Mouse (Mus musculus): ENCODE results near the gene Nos1.

Gene Nos1

DNA sequence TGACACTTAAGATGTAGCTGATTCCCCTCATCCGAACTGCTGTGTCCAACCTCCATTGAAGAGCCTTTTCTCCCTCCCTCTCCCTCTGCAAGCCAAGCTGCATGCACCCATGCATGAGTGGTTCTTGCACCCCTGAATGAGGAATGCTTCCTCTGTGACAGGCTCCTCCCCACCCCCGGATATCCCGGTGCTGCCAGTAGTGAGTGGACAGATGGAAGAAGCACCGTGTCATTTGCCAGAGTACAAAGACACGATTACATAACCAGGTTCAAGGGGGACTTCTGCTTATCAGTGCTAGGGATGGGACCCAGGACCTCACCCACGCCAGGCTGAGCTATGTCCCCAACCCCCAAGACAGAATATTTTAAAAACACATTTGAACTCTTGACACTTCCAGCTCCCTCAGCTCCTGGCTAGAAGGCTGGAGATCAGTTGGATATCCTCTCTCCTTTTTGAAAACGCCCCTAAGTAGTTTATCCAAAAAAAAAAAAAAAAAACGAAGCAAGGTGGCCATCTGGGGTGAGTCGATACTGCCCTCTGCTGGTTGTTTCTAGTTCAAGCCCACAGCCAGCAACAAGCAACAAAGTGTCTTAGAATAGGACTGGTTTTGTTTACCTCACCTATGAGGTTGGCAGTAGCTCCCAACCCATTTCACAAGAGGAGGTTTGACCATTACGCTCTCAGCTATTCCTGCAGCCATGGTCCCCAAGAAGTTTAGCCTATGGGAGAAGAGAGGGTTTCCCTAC lies 175.0 kb downstream of the Nos1 start:
- peak in 1 of 2 experiments; percentile 63 for DNase-seq (ENCODE audit: low spot score in 2 of 2)

DNA sequence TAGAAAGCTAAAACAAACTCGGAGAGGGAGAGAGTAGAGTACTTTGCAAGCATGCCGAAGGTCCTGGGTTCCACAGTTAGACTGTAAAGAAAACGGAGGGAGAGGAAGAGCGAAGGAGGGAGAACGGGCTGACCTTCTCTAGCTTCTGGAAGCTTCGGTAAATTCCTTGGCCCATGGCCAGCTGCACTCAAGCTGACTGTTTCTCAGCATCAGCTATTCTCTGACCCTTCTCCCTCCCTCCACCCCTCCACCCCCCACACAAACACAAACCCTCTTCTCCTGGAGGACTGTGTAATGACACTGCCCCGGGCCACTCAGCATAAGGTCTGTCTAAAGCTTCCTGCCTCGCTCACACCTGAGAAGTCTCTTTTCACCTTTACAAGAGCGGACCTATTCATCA lies 183.9 kb downstream of the Nos1 start:
- DNase-seq (ENCODE audit: low spot score in 2 of 2), result no peak

DNA sequence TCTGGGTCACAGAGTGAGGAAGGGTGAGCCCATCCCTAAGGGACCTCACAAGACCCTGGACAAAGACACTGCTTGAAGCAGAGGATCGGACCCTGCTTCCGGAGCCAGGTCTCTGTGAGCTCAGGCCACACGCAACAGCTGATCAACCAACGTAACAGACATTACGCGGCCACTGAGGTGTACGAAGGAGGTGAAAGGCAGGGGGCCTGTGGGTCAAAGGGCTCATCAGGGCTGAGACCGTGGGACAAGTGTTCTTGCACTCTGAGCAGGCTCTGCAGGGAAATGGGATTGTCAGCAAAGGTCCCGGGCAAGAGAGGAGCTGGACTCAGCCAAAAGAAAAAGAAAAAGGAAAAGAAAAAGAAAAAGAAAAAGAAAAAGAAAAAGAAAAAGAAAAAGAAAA lies 186.1 kb downstream of the Nos1 start:
- DNase-seq (ENCODE audit: low spot score in 2 of 2), result no peak

DNA sequence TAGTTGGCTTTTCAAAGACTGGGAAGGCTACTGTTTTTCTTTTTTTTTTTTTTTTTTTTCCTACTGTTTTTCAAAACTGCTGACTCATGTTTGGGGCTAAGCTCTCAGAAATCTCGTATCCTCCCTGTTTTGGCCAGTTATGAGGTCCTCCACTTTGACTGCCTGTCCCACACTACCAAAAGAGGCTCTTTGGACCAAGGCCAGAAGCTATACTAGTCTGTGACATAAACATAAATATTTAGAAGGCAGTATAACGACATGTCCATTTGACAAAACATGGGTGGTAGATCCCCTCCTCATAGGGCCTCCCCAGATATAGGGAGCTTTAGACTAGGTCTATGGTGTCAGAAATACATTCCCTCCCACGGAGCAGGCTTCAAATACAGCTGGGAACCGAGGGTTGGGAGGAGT lies 186.8 kb downstream of the Nos1 start:
- no peak for DNase-seq (ENCODE audit: low spot score in 2 of 2)

DNA sequence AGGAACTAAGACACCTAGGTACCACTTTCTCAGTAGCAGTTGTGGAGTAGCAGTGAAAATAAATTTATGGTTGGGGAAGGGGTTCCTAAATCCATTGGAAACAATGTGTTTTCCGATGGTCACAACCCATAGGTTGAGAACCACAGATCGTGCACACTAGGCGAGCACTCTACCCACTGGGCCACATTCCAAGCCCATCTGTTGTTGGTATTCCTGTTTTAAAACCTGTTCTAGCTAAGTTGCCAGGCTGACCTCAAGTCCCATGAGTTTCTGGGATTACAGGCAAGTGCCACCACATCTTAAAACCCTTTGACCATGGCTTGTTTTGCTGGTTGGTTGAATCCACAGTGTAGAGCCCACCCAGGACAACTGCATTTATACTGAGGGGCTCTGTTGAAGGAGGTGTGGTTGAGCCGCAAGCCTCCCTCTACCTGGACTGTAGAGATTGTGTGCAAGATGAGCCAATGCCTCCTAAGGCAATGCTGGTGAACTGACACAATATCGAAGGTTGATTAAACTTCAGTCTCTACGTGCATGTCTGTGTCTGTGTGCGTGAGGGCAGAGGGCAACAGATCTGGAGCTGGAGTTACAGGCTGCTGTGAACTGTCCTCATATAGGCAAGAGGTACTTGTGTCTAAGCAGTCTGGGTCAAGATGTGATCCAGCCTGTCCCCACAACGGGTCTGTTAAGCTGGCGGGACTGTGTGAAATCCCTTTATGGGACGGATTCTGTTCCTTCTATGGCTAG lies 189.0 kb downstream of the Nos1 start:
- no peak for DNase-seq (ENCODE audit: low spot score in 2 of 2)

DNA sequence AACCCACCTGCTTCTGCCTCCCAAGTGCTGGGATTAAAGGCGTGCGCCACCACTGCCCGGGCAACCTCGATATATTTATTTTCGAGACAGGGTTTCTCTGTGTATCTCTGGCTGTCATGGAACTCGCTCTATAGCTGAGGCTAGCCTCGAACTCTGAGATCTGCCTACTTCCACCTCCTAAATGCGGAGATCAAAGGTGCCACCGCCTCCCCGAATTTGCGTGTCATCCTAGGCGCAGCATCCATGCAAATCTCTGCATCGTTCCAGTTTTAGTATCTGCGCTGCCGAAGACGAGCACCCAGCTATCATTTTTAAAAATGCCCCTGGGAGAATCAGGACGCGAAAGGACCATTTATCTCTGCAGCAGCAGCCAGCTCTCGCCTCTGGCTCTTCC lies 195.4 kb downstream of the Nos1 start:
- DNase-seq (ENCODE audit: low spot score in 2 of 2), result no peak

DNA sequence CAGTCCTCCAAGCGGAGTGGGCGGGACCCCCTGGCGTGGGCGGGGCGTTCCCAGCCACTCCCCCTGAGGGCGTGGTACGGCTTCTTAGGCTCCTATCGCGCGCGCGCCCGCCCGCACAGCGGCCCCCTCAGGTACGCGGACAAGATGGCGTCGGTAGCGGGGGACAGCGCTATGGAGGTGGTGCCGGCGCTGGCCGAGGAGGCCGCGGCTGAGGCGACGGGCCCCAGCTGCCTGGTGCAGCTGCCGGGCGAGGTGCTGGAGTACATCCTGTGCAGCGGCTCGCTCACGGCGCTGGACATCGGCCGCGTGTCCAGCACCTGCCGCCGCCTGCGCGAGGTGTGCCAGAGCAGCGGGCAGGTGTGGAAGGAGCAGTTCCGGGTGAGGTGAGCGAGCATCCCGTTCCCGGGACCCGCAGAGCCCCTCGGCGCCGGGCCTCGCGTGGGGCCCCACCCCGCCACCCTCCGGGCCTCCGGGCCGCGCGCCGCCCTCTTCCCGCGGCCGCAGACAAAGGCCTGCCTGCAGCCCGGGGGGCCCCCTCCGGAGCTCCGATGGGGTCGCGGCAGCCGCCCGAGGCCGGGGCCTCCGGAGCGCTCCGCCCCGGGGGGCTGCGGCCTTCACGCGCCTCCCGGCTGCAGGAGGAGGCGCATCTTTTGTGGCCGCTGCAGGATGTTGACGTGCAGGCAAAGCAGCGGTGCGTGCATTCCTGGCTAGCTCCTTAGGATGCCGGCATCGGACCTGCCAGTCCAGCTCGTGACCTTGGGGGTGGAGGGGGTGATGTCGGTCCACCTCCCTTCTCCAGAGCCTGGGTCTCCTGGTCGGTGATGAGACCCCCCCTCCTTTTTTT lies 196.0 kb downstream of the Nos1 start, which contains the start of gene Fbxo21:
Fbxo21 (plus strand) TSS at position 74 of the 844 bp plus-strand sequence.
- DNase-seq (ENCODE audit: low spot score in 2 of 2), result peak; percentile 89 to 92

DNA sequence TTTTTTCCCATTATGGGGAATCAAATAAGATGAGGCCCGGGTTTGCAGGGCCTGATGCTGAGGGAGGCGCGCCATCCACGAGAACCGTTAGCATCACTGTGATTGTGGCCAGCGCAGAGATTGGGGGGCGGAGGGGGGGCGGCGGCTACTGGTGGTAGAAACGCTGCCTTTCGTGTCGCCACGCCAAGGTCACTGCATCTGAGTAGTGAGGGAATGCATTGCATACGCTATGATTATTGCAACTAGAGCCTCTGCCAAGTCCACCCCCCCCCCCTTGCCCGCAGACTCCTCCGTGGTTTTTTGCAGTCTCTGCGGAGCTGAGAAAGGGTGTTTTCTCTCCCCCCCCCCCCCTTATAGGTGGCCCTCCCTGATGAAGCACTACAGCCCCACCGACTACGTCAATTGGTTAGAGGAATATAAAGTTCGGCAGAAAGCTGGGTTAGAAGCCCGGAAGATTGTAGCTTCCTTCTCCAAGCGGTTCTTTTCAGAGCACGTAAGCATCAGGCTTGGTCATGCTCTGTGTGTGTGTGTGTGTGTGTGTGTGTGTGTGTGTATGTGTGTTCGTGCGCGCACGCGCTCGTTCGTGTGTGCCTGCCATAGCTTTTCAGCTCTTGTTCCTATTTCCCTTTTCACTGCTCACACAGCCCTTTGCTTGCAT lies 196.8 kb downstream of the Nos1 start:
- peak in 1 of 2 experiments; percentile 15 for DNase-seq (ENCODE audit: low spot score in 2 of 2)

DNA sequence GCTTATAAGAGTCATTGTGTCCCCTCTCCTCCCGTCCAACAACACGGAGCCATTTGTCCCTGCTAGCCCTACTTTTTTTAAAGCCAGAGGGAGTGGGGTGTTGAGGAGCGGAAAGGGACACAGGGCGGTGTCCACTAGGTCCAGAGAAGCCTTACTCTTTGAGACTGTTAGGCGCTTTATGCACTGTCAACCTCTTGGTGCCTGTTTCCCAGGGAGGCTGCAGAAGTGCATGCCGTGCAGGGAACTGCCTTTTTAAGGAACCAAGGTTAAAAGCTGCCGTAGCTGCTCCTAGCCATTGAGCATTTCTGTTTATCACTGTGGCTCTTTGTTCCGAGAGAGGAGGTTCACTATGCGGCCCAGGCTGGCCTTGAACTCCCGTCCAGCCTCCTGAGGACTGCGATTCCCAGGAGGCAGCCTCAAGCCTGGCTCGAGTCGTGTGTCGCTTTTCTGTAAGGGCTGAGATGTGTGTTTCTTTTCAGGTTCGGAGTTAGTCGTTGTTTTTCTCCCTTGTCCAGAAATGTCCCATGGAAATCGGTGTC lies 197.4 kb downstream of the Nos1 start:
- no peak for DNase-seq (ENCODE audit: low spot score in 2 of 2)

DNA sequence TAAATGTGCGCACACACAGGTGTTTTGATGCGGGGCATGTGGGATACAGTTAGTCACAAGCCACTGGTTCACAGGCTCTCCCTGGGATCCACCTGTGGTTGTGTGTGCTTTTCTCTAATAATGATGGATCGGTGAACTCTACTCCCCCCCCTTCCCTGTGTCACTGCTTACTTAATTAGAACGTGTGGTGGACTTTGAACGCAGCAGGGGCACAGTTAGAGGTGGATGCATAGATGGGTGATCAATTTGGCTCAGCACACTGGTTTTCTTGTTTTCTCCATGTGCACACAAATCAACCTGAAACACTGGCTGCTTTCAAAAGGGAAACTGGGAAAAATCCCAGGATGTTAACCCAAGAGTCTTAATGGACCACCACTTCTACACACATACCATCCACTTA lies 198.2 kb downstream of the Nos1 start:
- no peak for DNase-seq (ENCODE audit: low spot score in 2 of 2)

DNA sequence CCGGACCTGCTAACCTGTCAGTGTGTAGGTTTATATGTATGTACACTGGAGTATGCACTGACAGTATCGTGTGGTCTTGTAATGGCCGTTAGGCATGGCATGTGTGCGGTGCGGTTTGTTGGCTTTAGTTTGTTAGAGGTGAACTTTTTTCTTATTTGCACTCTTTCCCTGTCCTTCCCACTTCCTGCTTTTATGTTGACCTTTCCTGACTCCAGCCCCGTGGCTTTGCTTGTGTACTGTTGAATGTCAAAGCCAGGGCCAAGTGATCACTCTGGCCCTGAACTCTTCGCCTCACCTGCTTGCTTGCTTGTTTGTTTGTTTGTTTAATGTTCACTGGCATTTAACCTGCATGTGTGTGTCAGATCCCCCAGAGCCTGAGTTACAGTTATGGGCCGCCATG lies 200.1 kb downstream of the Nos1 start:
- no peak for DNase-seq (ENCODE audit: low spot score in 2 of 2)

DNA sequence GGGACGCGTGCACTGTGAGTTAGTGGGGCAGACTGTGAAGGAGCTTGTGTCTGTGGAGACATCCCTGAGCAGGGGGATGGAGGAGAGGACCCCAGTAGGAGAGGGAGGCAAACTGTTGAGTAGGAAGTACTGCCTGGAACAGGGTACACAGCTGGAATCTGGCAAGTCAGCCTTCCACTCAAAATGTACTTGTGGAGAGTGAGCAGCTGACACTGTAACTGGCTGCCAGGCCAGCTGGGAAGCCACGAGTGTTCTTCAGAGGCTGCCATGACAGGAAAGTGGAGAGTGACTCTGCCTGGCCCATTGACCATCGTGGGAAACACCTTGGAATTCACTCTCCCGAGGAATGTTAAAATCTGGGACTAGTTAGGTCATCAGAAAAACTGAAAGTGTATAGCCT lies 201.1 kb downstream of the Nos1 start:
- no peak for DNase-seq (ENCODE audit: low spot score in 2 of 2)

DNA sequence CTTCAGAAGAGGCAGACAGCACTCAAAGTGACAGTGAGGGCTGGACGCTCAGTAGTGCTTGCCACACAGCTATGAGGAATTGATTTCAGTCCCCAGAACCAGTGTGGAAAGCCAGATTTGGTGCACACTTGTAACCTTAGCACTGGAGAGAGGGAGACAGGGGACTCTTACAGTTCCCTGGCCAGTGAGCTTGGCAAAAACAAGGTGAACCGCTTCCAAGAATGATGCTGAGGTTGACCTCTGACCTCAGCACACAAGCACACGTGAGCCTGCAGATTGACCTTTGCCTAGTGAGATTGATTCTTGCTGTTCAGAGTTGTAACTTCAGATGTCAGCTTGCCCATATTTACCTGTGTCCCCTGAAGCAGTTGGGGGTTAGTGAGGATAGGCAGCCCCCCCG lies 205.5 kb downstream of the Nos1 start:
- DNase-seq (ENCODE audit: low spot score in 2 of 2), result no peak

DNA sequence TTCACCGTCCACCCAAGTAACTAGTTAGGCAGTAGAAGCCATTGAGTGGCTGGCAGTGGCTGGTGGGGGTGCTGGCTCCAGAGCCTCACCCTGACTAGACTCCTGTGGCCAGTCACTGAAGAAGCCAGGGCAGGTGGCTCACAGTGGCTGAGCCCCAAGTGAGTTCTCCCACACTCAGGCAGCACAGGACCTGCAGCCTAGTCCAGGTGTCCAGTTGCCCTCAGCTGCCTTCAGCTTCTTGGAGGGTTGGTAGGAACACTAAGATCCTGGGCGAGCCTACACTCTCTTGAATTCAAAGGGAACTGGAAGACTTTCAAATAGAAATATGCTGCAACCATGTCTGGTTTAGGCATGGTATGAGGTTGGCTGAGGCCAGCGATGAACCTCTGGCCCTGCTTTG lies 207.1 kb downstream of the Nos1 start:
- no peak for DNase-seq (ENCODE audit: low spot score in 2 of 2)

DNA sequence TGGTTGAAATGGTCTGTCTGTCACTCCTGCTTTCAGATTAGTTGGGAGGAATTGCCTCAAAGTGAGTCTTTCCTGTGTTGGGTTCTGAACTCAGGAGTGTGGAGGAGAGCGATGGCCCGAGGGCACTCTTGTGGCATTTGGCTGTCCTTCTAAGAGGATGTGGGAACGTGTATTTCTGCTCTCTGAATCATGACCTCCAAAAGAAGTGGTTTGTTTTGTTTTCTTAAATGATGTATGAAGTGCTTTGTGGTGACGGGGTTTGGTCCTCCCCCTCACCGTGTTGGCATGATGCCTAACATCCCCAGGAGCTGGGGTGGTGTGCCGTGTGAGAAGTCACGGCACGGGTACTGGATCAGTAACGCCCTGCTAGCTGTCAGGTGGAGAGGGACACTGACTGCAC lies 207.5 kb downstream of the Nos1 start:
- DNase-seq (ENCODE audit: low spot score in 2 of 2), result no peak

DNA sequence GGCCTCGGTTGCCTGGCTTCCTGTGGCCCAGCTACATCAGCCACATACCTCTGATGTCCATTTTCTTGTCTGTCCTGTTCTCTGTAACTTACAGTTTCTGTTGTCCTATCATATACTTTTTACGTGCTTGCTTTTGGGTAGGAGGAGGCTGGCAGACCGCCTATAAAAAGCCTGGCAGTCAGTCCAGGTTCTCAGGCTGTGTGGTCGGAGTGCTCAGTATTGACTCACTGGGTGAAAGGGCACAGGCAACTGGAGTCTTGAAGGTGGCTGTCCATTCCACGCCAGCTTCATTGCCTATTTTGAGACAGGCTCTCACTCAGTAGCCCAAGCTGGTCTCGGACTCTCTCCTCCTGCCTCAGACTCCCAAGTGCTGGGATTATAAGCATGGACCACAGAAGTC lies 208.9 kb downstream of the Nos1 start:
- no peak for DNase-seq (ENCODE audit: low spot score in 2 of 2)

DNA sequence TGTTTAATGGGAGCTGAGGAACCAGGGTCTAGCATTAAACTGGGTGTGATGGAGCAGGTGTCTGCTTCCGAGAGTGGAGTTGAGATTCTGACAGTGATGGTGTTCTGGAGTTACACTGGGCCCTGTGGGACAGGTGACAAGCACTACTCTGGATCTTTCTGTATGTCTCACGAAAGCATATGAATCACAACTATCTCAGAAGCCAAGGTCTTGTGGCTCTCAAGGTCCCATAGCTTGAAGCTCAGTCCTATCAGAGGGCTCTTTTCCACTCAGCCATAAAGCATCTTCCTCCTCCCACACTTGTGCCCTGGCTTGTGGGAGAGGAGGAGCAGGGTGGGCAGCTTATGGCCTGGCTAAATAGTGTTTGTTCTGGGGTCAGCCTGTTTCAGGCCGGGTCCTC lies 210.1 kb downstream of the Nos1 start:
- no peak for DNase-seq (ENCODE audit: low spot score in 2 of 2)

DNA sequence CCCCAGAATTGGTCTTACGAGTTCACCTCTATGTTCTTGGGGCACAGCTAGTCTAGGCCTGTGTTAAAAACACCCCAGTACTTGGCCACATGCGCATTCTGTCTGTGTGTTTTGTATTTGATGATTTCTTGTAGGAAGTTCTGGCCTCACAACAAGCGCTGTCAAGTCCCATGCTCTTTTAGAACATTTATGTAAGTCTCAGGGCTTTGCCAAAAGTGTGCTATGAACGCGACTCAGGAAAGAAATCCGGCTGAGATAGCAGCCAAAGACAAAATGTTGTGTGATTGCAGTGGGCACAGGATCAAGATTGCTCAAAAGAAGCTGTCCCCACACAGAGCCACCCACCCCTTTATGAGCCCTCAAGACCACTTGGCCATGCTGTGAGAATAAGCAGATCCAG lies 212.7 kb downstream of the Nos1 start:
- DNase-seq (ENCODE audit: low spot score in 2 of 2), result no peak

DNA sequence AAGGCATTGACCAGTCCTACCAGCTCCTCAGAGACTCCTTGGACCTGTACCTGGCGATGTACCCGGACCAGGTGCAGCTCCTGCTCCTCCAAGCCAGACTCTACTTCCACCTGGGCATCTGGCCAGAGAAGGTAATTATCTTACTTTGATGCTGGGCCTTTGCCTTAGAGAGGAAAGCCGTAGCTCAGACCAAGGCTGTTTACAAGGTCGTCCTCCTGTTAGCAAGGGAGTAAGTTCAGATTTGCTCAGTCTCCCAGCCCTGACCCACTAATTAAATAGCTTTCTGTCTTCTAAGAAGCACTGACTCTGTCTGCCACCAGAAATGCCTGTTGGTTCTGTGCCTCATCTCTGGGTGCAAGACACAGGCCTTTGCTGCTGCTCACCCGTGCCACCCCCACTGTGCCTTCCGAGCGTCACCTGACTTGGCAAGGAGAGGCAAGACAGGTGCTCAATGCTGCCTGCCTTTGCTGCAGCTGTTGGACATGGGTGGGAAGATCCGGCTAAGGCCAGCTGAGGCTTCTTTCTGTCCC lies 214.6 kb downstream of the Nos1 start:
- DNase-seq (ENCODE audit: low spot score in 2 of 2), result no peak

DNA sequence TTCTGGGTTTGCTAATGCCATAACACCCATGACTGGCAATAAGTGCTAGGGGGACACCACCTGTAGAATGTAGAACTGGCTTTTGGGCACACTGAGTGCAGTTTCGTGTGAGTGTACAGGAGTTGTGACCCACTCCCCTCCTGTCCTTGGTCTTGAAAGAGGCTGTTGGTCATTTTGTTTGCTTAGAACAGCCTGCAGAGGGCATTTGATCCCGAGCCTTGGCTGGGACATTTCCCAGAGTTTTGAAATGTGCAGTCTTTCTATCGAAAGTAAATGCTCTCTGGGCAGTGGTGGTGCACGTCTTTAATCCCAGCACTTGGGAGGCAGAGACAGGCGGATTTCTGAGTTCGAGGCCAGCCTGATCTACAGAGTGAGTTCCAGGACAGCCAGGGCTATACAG lies 215.1 kb downstream of the Nos1 start:
- no peak for DNase-seq (ENCODE audit: low spot score in 2 of 2)

DNA sequence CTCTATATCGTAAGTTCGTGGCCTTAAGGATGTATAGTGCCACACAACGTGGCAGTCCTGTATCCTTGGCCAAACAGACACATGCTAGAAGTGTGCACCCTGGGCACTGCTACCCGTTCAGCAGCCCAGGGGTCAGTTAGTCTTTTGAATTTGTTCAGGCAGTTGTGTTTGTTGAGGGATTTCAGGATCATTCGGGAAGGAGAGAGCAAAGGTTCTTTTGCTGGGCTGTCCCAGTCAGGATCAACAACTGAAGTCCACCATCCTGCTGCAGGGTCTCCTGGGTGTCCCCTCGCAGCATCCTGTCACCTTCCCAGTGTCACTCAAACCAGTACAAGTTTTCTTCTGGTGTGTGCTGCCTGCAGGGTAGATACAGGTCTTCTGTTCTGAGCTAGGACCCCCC lies 215.7 kb downstream of the Nos1 start:
- DNase-seq (ENCODE audit: low spot score in 2 of 2), result no peak

Measured in thymus, postnatal 10 days (tissue).